Mouse (Mus musculus) splenic B cell, adult 2 months (primary cell): Measurements from ENCODE around the gene Rmi2.

Experiments used
- DNase-seq: peaks from one replicate; pipeline ENCODE4 v3.0.0-alpha.2; 2011; ENCODE audit warnings: low read depth, low spot score
- H3K27me3 ChIP-seq: 2 replicates; pipeline ENCODE4 v1.6.1; 2012; ENCODE audit warnings: mild to moderate bottlenecking, low read length, moderate library complexity, mixed read lengths; ENCODE audit not compliant: control insufficient read depth, poor library complexity, insufficient read depth, severe bottlenecking
- H3K36me3 ChIP-seq: 2 replicates; pipeline ENCODE4 v1.6.1; 2012; ENCODE audit warnings: mild to moderate bottlenecking, low read length, moderate library complexity, mixed read lengths; ENCODE audit not compliant: control insufficient read depth, poor library complexity, insufficient read depth, severe bottlenecking

Rmi2 gene

GRCm38 (mm10) chr16:10813726-10814125 lies 21.1 kb upstream of the Rmi2 start:
- no peaks in the 10 kb centered on the region for H3K36me3 ChIP-seq
- no peaks in the 10 kb centered on the region for H3K27me3 ChIP-seq
- no peak for DNase-seq

GRCm38 (mm10) chr16:10814864-10815263 lies 20.0 kb upstream of the Rmi2 start:
- H3K27me3 ChIP-seq, result no peaks in the 10 kb centered on the region
- no peak for DNase-seq
- no peaks in the 10 kb centered on the region for H3K36me3 ChIP-seq

GRCm38 (mm10) chr16:10818579-10819135 lies 16.2 kb upstream of the Rmi2 start:
- peak; percentile 60 for DNase-seq
- Histone ChIP-seq H3K36me3 (no peaks in the 10 kb centered on the region), H3K27me3 (no peaks in the 10 kb centered on the region)

- no peaks in the 10 kb centered on the region for H3K36me3 ChIP-seq
- H3K27me3 ChIP-seq, result no peaks in the 10 kb centered on the region
- DNase-seq, result no peak
These were observed 14.9 kb upstream of the Rmi2 start for GRCm38 (mm10) chr16:10819966-10820365.

GRCm38 (mm10) chr16:10821387-10821786 lies 13.5 kb upstream of the Rmi2 start:
- H3K27me3 ChIP-seq, result no peaks in the 10 kb centered on the region
- no peaks in the 10 kb centered on the region for H3K36me3 ChIP-seq
- DNase-seq, result peak; percentile 41

- Histone ChIP-seq H3K27me3 (no peaks in the 10 kb centered on the region), H3K36me3 (no peaks in the 10 kb centered on the region)
- DNase-seq, result no peak
These were observed 10.3 kb upstream of the Rmi2 start for GRCm38 (mm10) chr16:10824536-10824935.

- DNase-seq, result no peak
- H3K27me3 ChIP-seq, result no peaks in the 10 kb centered on the region
- H3K36me3 ChIP-seq, result no peaks in the 10 kb centered on the region
These were observed 9.0 kb upstream of the Rmi2 start for GRCm38 (mm10) chr16:10825840-10826239.

- no peak for DNase-seq
- no peaks in the 10 kb centered on the region for H3K36me3 ChIP-seq
- no peaks in the 10 kb centered on the region for H3K27me3 ChIP-seq
These were observed 7.6 kb upstream of the Rmi2 start for GRCm38 (mm10) chr16:10827269-10827668.

- Histone ChIP-seq H3K27me3 (no peaks in the 10 kb centered on the region), H3K36me3 (no peaks in the 10 kb centered on the region)
- no peak for DNase-seq
These were observed 6.9 kb upstream of the Rmi2 start for GRCm38 (mm10) chr16:10827766-10828460.

GRCm38 (mm10) chr16:10828461-10828805 lies 6.4 kb upstream of the Rmi2 start:
- no peaks in the 10 kb centered on the region for H3K27me3 ChIP-seq
- no peak for DNase-seq
- no peaks in the 10 kb centered on the region for H3K36me3 ChIP-seq

- Histone ChIP-seq H3K36me3 (no peaks in the 10 kb centered on the region), H3K27me3 (no peaks in the 10 kb centered on the region)
- DNase-seq, result no peak
These were observed 333 bp upstream of the Rmi2 start for GRCm38 (mm10) chr16:10834542-10834910.

- DNase-seq, result no peak
- Histone ChIP-seq H3K36me3 (no peaks in the 10 kb centered on the region), H3K27me3 (no peaks in the 10 kb centered on the region)
These were observed 1.5 kb downstream of the Rmi2 start for GRCm38 (mm10) chr16:10836388-10836787.

- Histone ChIP-seq H3K27me3 (no peaks in the 10 kb centered on the region), H3K36me3 (no peaks in the 10 kb centered on the region)
- DNase-seq, result no peak
These were observed 2.4 kb downstream of the Rmi2 start for GRCm38 (mm10) chr16:10837250-10837649.

- DNase-seq, result no peak
These were observed 3.0 kb downstream of the Rmi2 start for GRCm38 (mm10) chr16:10837903-10838302.

GRCm38 (mm10) chr16:10838487-10839245 lies 3.8 kb downstream of the Rmi2 start:
- Histone ChIP-seq H3K36me3 (no peaks in the 10 kb centered on the region), H3K27me3 (no peaks in the 10 kb centered on the region)
- no peak for DNase-seq

More at GRCm38 (mm10) chr16:10837903-10838302, 3.0 kb downstream of the Rmi2 start:
- no peaks in the 10 kb centered on the region for H3K27me3 ChIP-seq
- no peaks in the 10 kb centered on the region for H3K36me3 ChIP-seq
